Mouse (Mus musculus): ENCODE measurements around the gene Polr2g. TPM values are rescaled to one million over a fixed set of nuclear protein-coding genes. Genes with fewer than 3 reads are reported as not detected.
A peak's percentile ranks its signal among the peaks of the same experiment; 100 is the strongest.

Polr2g gene
- polyA plus RNA-seq (2012; rRNA removed): 7.7 and 13.5 TPM in 2 replicates

DNA sequence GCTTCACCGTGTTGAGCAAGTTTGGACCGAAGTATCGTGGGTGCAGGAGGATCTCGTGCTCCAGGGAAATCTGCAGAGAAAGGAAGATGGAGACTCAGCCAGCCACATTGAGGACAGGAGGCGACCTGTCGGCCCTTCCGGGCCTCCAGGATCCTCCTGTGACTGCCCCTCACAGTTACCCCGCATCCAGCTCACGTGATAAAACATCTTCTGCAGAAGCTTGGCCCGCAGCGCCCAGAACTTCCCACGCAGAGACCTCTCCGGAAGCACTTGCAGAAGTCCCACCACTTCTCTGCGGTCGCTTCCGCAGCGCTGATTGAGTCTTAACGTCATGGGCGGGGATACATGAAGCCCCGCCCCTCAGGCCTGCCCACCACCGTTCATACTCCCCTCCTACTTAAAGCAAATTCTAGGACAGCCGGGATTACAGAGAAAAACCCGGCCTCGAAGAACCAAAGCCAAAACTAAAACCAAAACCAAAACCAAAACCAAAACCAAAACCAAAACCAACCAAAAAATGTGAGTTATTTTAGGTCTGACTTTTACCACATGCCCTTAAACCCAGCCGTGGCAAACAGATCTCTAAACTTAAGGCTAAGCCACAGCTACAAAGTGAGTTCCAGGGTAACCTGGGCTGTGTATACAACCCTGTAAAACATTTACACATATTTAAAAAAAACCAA lies at the start of gene Polr2g:
Polr2g (minus strand) TSS at position 314 of the 683 bp plus-strand sequence.
- peaks cover 10% of the 10 kb centered on the region for H3K36me3 ChIP-seq (ENCODE audit: control insufficient read depth, insufficient read depth, low read length)
- peak; percentile 70; the same call in 1 of the 2 replicates for TF ChIP-seq POLR2A (IDR thresholded peaks at IDR 0.05; ENCODE audit: low read depth, low read length)
- no peak for TF ChIP-seq CTCF (IDR thresholded peaks at IDR 0.05; ENCODE audit: extremely low read depth, insufficient read length, insufficient replicate concordance, low read depth, low read length)
- H3K27ac ChIP-seq (ENCODE audit: insufficient read depth, low read depth, low read length): peak within 1 kb of the TSS; percentile 34
- peaks cover 5% of the 10 kb centered on the region; the same call in 1 of the 2 replicates for H3K4me1 ChIP-seq (ENCODE audit: control insufficient read depth, insufficient read depth, insufficient read length, low read length)
- peak within 1 kb of the TSS; percentile 75 for H3K4me3 ChIP-seq (ENCODE audit: low read depth, low read length)
- H3K27me3 ChIP-seq (ENCODE audit: control insufficient read depth, insufficient read depth, low read length): no peaks in the 10 kb centered on the region
- whole genome bisulfite sequencing: 1% methylated on average over 25 of the region's 25 CpGs

- Histone ChIP-seq H3K36me3 (ENCODE audit: control insufficient read depth, insufficient read depth, low read length) (peaks cover 17% of the 10 kb centered on the region), H3K4me1 (ENCODE audit: control insufficient read depth, insufficient read depth, insufficient read length, low read length) (peaks cover 6% of the 10 kb centered on the region), H3K27me3 (ENCODE audit: control insufficient read depth, insufficient read depth, low read length) (no peaks in the 10 kb centered on the region), H3K4me3 (ENCODE audit: low read depth, low read length) (no peak overlapping the region), H3K27ac (ENCODE audit: insufficient read depth, low read depth, low read length) (no peak overlapping the region)
- TF ChIP-seq POLR2A (IDR thresholded peaks at IDR 0.05; ENCODE audit: low read depth, low read length) (no peak), CTCF (IDR thresholded peaks at IDR 0.05; ENCODE audit: extremely low read depth, insufficient read length, insufficient replicate concordance, low read depth, low read length) (0 out of 2 replicates have a peak, but pooled peaks have one; percentile 6)
- 66% methylated on average over 5 of the region's 5 CpGs for whole genome bisulfite sequencing
Observed at GRCm38 (mm10) chr19:8844371-8845129, 46.2 kb upstream of the Polr2g start.

GRCm38 (mm10) chr19:8842961-8843360 lies 44.6 kb upstream of the Polr2g start:
- Histone ChIP-seq H3K4me1 (ENCODE audit: control insufficient read depth, insufficient read depth, insufficient read length, low read length) (peaks cover 11% of the 10 kb centered on the region), H3K27ac (ENCODE audit: insufficient read depth, low read depth, low read length) (no peak overlapping the region), H3K27me3 (ENCODE audit: control insufficient read depth, insufficient read depth, low read length) (no peaks in the 10 kb centered on the region), H3K36me3 (ENCODE audit: control insufficient read depth, insufficient read depth, low read length) (peaks cover 17% of the 10 kb centered on the region), H3K4me3 (ENCODE audit: low read depth, low read length) (no peak overlapping the region)
- TF ChIP-seq CTCF (IDR thresholded peaks at IDR 0.05; ENCODE audit: extremely low read depth, insufficient read length, insufficient replicate concordance, low read depth, low read length) (no peak), POLR2A (IDR thresholded peaks at IDR 0.05; ENCODE audit: low read depth, low read length) (no peak)
- WGBS: 87% methylated on average over 6 of the region's 6 CpGs

DNA sequence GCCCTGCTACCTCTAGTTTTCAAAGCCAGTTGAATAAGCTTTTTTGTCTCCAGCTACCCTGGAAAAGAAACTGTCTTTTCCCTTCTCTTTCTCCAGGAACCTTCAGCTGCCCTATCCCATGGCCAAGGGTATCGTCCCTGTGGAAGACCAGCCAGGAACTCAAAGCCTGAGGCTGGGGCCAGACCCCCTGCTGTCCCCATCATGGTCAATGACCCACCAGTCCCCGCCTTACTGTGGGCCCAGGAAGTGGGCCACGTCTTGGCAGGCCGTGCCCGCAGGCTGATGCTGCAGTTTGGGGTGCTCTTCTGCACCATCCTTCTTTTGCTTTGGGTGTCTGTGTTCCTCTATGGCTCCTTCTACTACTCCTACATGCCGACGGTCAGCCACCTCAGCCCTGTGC lies 42.6 kb upstream of the Polr2g start:
- peak overlapping the region; percentile 84 for H3K4me3 ChIP-seq (ENCODE audit: low read depth, low read length)
- TF ChIP-seq CTCF (IDR thresholded peaks at IDR 0.05; ENCODE audit: extremely low read depth, insufficient read length, insufficient replicate concordance, low read depth, low read length) (no peak), POLR2A (IDR thresholded peaks at IDR 0.05; ENCODE audit: low read depth, low read length) (no peak)
- peaks cover 14% of the 10 kb centered on the region for H3K4me1 ChIP-seq (ENCODE audit: control insufficient read depth, insufficient read depth, insufficient read length, low read length)
- WGBS: 86% methylated on average over 7 of the region's 7 CpGs
- no peaks in the 10 kb centered on the region for H3K27me3 ChIP-seq (ENCODE audit: control insufficient read depth, insufficient read depth, low read length)
- H3K27ac ChIP-seq (ENCODE audit: insufficient read depth, low read depth, low read length): no peak overlapping the region
- H3K36me3 ChIP-seq (ENCODE audit: control insufficient read depth, insufficient read depth, low read length): 0 out of 2 replicates have a peak, but pooled peaks cover 2% of the 10 kb centered on the region

- peak; percentile 61 for TF ChIP-seq POLR2A (IDR thresholded peaks at IDR 0.05; ENCODE audit: low read depth, low read length)
- no peak for TF ChIP-seq CTCF (IDR thresholded peaks at IDR 0.05; ENCODE audit: extremely low read depth, insufficient read length, insufficient replicate concordance, low read depth, low read length)
- Histone ChIP-seq H3K27me3 (ENCODE audit: control insufficient read depth, insufficient read depth, low read length) (no peaks in the 10 kb centered on the region), H3K4me3 (ENCODE audit: low read depth, low read length) (peak overlapping the region; percentile 84), H3K27ac (ENCODE audit: insufficient read depth, low read depth, low read length) (peak overlapping the region; percentile 30; the same call in 1 of the 2 replicates), H3K36me3 (ENCODE audit: control insufficient read depth, insufficient read depth, low read length) (peaks cover 1% of the 10 kb centered on the region; the same call in 1 of the 2 replicates), H3K4me1 (ENCODE audit: control insufficient read depth, insufficient read depth, insufficient read length, low read length) (peaks cover 14% of the 10 kb centered on the region)
- WGBS: 26% methylated on average over 29 of the region's 29 CpGs
Observed at GRCm38 (mm10) chr19:8839908-8840791, 41.8 kb upstream of the Polr2g start.

DNA sequence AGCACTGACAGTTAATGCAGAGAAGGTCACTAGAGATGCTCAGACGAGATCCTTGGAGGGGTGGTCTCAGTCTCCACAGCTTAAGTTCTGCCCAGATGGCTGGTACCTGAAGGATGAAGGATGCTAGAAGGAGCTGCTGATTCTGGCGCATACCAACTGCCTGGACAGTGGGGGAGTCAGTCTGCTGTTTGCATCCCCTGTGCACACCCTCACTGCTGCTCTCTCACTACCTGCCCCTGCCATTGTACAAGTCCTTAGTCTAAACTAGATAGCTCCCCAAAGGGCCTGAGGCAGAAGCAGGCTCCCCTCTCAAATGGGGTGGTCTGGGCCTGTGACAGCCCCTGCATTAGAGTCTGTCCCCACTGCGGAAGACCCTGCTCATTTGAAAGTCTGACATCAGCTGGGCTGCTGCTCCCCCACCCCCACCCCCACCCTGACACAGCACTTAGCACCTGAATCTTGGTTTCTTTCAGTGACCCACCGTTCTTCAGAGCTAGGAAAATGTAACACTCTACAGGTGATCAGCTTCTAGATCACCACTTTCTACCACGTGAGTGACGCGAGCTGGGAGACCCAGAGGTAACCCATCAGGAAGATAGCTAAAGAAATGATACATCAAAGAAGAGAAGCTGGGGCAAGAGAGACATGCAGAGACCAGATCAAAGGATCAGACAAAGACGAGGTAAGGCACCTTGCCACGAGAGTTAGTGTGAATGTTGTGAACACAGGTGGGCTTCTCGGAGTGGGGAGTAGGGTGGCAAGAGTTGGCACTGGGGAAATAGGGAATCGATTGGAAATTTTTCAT lies 40.9 kb upstream of the Polr2g start, which contains the start of gene Gng3:
Gng3 (minus strand) TSS at position 92 of the 805 bp plus-strand sequence.
- Histone ChIP-seq H3K27ac (ENCODE audit: insufficient read depth, low read depth, low read length) (no peak within 1 kb of the TSS), H3K36me3 (ENCODE audit: control insufficient read depth, insufficient read depth, low read length) (peaks cover 6% of the 10 kb centered on the region), H3K4me3 (ENCODE audit: low read depth, low read length) (peak within 1 kb of the TSS; percentile 95), H3K27me3 (ENCODE audit: control insufficient read depth, insufficient read depth, low read length) (no peaks in the 10 kb centered on the region), H3K4me1 (ENCODE audit: control insufficient read depth, insufficient read depth, insufficient read length, low read length) (peaks cover 14% of the 10 kb centered on the region)
- TF ChIP-seq CTCF (IDR thresholded peaks at IDR 0.05; ENCODE audit: extremely low read depth, insufficient read length, insufficient replicate concordance, low read depth, low read length) (no peak), POLR2A (IDR thresholded peaks at IDR 0.05; ENCODE audit: low read depth, low read length) (no peak)
- 89% methylated on average over 11 of the region's 11 CpGs for WGBS
